Mouse (Mus musculus) erythroblast, adult 5-6 weeks (primary cell): Measurements from ENCODE around the gene Adora2b. TPM values are rescaled to one million over a fixed set of nuclear protein-coding genes. Genes with fewer than 3 reads are reported as not detected.
A peak's percentile ranks its signal among the peaks of the same experiment; 100 is the strongest.
"Not testable (repeated sequence)": the region's sequence is repeated elsewhere in the genome, so short reads cannot be mapped to it uniquely, and the experiment has no call there.

Experiments used
- ATAC-seq: replicated peaks from 2 replicates; pipeline ENCODE4 v1.8.0; 2016; ENCODE audit warnings: moderate number of reproducible peaks, mild to moderate bottlenecking, moderate TSS enrichment, inconsistent platforms; ENCODE audit not compliant: poor library complexity, low FRiP score, severe bottlenecking
- total RNA-seq, 2 experiments: library from RNA; stranded (forward) in 1 of 2; stranded (reverse) in 1 of 2; fragments of 150-400 nt in 1 of 2; fragments of 200-764, 138-1000 nt in 1 of 2; gene quantifications; 2 replicates each; pipeline versions ENCODE4 v1.2.3 to v1.2.4; 2015 to 2017; ENCODE audit warnings: low replicate concordance in 2 of 2

The Adora2b gene
- total RNA-seq, 2 experiments from 2014 or later: 2.6 to 2.7 TPM

DNA sequence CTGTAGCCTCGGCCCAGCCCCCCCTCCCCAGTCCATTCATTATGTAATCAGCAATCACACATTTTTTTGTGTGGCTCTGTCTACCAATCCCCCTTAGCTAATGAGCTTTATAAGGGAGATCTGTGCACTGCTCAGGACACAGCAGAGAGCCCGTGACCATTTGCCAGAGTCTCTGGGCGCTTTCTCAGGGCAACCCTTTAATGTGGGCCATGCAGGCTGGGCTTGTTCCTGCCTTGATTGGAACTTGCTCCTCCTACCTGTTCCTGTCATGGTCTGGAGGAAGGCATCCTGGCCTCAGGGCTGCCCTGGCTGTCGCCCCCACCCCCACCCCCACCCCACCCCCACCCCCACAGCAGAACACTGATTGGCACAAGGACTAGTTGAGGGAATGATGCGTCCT lies 10.4 kb downstream of the Adora2b start:
- no peak for ATAC-seq

- no peak for ATAC-seq
Observed at GRCm38 (mm10) chr11:62263599-62263998, 14.8 kb downstream of the Adora2b start.

GRCm38 (mm10) chr11:62264018-62264417 lies 15.2 kb downstream of the Adora2b start:
- ATAC-seq: no peak

DNA sequence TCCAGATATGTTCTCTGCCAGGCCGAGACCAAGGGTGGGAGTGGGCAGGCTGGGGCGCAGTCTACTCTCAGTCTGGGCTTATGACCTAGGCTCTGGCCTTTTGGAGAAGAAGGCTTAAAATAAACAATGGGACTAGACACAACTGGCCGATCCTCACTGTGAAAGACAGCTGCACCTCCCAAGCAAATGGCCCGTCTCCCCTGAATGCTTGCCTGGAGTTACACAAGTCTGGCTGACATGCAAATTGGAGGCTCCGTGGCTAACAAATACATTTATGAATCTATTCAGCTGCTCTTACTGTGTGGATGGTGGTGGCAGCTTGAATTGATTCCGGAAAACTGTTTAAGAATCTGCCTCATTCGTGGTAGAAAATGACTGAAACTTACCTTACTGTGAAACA lies 16.9 kb downstream of the Adora2b start:
- no peak for ATAC-seq

- no peak for ATAC-seq
Observed at GRCm38 (mm10) chr11:62266466-62267214, 17.9 kb downstream of the Adora2b start.

- no peak for ATAC-seq
Observed at GRCm38 (mm10) chr11:62268381-62268780, 19.6 kb downstream of the Adora2b start.

DNA sequence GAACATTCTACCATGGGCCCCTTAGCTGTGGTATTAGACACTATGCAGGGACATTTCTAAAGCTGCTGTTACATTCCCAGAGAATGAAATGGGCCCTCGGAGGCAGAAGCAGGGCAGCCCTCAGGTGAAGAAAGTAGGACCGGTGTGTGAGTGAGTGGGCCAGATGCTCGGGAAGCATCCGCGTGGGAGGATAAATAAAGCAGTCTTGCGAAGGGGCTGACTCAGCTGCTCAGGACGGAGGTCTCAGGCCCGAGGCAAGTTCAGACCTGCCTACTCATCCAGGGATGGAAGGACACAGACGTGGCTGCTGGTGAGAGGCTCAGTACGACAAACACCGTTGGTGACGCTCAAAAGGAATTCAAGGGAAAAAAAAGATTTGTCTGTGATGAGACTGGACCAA lies 20.3 kb downstream of the Adora2b start:
- no peak for ATAC-seq

GRCm38 (mm10) chr11:62270851-62271250 lies 22.1 kb downstream of the Adora2b start:
- no peak for ATAC-seq

DNA sequence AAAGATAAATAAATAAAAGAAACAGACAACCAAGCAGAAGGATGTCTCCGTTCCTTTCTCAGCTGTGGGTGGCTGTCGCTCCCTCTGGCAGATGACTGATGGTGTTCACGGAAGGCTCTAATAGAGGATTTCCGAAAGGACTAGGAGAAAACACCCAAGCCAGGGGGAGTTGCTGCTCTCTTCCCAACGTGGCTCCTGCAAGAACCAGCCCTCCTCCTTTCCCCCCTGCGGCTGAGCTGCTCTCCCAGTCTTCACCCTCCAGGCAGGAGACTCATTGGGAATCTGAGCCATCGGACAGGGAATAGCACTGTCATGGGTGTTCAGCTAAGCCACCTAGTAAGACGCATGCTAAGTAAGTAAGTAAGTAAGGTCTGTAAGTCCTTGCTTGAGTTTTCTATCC lies 28.3 kb downstream of the Adora2b start:
- ATAC-seq: no peak

DNA sequence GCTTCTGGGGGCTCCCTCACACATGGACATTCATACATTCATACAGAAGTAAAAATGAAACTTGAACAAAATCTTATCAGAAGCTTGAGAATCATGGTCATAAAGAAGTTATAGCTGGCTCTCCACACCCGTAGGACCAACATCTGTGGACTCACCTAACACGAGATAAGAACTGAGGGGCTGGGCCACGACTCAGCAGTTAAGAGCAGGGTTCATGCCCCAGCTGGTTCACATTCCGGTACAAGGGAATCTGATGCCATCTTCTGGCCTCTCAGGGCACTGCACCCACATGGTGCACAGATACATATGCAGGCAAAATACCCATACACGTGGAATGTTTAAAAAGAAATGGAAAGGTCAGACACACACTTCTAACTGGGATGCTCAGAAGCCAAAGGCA lies 29.2 kb downstream of the Adora2b start:
- peak; percentile 67 for ATAC-seq

GRCm38 (mm10) chr11:62280675-62281600 lies 32.2 kb downstream of the Adora2b start, which contains the start of the genes Zswim7 and Ttc19:
Zswim7 (minus strand) TSS chr11:62281375.
Ttc19 (plus strand) TSS chr11:62281473.
- peak; percentile 83 for ATAC-seq

- peak; percentile 50 for ATAC-seq
Observed at GRCm38 (mm10) chr11:62281601-62281997, 32.8 kb downstream of the Adora2b start.

- ATAC-seq: not testable (repeated sequence)
Observed at GRCm38 (mm10) chr11:62284020-62284419, 35.2 kb downstream of the Adora2b start.

DNA sequence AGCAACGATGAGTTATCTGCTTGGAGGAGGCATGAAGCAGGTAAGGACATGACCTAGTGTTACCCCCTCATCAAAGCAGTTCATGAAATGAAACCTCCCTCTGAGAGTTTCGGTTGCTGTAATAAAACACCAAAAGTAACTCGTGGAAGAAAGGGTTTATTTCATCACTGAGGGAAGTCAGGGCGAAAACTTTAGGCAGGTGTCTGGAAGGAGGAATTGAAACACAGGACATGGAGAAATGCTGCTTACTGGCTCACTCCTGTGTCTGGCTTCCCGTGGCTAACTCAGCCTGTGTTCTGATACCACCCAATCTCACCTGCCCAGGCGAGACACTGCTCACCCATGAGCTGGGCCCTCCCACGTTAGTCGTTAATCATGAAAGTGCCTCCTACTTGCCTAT lies 36.2 kb downstream of the Adora2b start:
- no peak for ATAC-seq

GRCm38 (mm10) chr11:62287700-62288099 lies 38.9 kb downstream of the Adora2b start:
- no peak for ATAC-seq

DNA sequence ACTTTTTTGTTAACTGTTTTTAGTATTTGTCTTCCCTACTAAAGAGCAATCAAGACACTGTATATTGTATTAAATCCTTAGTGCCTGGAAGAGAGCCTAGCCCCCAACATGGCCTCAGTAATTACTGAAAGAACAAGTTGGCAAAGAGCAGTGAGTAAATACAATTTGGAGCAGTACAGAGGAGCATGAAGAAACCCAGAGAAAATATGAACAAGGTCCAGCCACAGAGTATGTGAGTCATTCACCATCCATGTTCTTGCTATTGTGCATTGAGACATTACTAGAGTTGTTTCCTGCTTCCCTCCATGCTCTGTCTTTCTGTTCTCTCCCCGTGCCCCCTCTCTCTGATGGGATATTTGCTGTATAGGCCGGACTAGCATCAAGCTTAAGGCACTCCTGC lies 45.3 kb downstream of the Adora2b start:
- no peak for ATAC-seq

DNA sequence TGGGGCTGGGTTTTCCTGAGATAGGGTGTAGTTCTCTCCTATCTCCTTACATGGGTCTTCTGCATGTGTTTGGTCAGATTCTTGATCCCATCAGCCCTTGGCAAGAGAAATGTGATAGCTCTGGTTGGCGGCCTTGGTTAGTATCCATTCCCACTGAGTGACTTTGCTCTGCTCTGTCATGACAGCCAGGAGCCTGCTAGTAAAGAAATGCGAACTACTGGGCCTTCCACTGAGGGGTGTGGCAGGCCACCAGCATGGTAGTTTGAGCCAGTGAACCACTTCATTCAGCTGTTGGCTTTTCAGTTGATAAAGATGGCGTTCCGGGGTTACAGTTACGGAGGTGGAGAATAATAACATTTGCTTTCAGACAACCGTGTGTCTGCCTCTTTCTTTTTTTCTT lies 50.1 kb downstream of the Adora2b start:
- ATAC-seq: no peak

GRCm38 (mm10) chr11:62305866-62306265 lies 57.1 kb downstream of the Adora2b start:
- ATAC-seq: no peak

DNA sequence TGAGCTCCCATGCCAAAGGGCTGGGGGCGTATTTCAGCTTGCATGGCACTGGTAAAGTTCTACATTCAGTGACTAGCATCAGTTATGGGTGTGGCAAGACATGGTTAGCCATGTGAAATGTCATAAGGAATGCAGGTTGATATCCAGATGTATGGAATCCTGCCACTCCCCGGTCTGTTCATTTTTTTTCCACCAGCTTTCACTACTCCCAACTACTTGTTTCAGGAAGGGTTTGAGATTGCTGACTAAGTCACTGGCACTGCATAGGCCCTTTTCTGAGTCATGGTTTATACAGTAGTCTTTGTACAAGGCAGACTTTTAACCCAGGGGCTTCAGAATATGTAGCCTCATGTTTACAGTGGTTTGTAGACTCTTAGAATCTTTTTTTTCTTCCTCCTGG lies 60.5 kb downstream of the Adora2b start:
- no peak for ATAC-seq

- ATAC-seq: no peak
Observed at GRCm38 (mm10) chr11:62314984-62315383, 66.2 kb downstream of the Adora2b start.
